Comparison of ENCODE assay signal across 24 mouse cellular contexts in the genomic region with DNA sequence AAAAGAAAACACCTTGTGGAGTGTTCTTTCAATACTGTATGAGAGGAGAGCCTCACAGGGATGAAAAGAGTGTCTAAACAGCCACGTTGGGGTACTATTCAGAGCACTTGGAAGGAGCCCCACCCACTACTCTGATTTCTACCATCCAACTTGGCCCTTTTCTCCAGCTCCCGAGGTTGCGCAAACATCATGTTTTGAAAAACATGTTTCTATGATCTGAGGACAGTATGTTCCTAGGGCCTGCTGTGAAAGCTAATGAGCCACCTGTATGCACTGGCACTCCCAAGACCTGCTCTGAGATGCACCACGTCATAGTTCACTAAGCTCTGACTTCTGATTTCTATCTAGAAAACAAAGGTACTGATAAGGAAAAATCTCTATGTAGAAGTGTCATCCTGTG. TPM values are rescaled to one million over a fixed set of nuclear protein-coding genes. Genes with fewer than 3 reads are reported as not detected.
DNase-seq lines count a peak whose midpoint lies in the region; ATAC-seq lines count a peak whose summit lies in the region.
"Had no signal": no experiment of that assay in that cellular context is flagged by ENCODE, and none has a peak within 500 bp of the region (broad histone marks: within the 10 kb centered on the region; RNA-seq: fewer than 3 reads in every experiment).

No protein-coding gene starts in this region.

- H3K4me3 ChIP-seq in limb, embryonic 11.5 days (ENCODE audit: low read depth, low read length): no peak overlapping the region
- H3K4me3 ChIP-seq in limb, embryonic 10.5 days: no peak overlapping the region
- H3K4me3 ChIP-seq in kidney, embryonic 14.5 days (ENCODE audit: low read length): no peak overlapping the region
- H3K4me3 ChIP-seq: embryonic facial prominence, embryonic 13.5 days; heart, embryonic 13.5 days; hindbrain, embryonic 13.5 days; liver, embryonic 13.5 days; midbrain, embryonic 12.5 days; neural tube, embryonic 13.5 days had no signal

- no peak overlapping the region for H3K4me2 ChIP-seq in limb, embryonic 11.5 days (ENCODE audit: low read depth, severe bottlenecking)
- no peak overlapping the region for H3K4me2 ChIP-seq in kidney, embryonic 14.5 days (replicated peaks; ENCODE audit: low read depth, low read length)
- H3K4me2 ChIP-seq: embryonic facial prominence, embryonic 13.5 days; heart, embryonic 13.5 days; hindbrain, embryonic 13.5 days; liver, embryonic 13.5 days; midbrain, embryonic 12.5 days; neural tube, embryonic 13.5 days had no signal

- H3K36me3 ChIP-seq in limb, embryonic 11.5 days (ENCODE audit: control insufficient read depth, insufficient read depth, low read length): no peaks in the 10 kb centered on the region
- H3K36me3 ChIP-seq in limb, embryonic 10.5 days: no peaks in the 10 kb centered on the region
- H3K36me3 ChIP-seq in kidney, embryonic 14.5 days (ENCODE audit: control insufficient read depth, insufficient read depth, low read length): no peaks in the 10 kb centered on the region
- H3K36me3 ChIP-seq: embryonic facial prominence, embryonic 13.5 days; heart, embryonic 13.5 days; hindbrain, embryonic 13.5 days; liver, embryonic 13.5 days; midbrain, embryonic 12.5 days; neural tube, embryonic 13.5 days had no signal

- no peak overlapping the region for H3K9ac ChIP-seq in limb, embryonic 11.5 days (ENCODE audit: low read length)
- H3K9ac ChIP-seq in kidney, embryonic 14.5 days (ENCODE audit: low read depth, low read length): no peak overlapping the region
- H3K9ac ChIP-seq: embryonic facial prominence, embryonic 13.5 days; heart, embryonic 13.5 days; hindbrain, embryonic 13.5 days; liver, embryonic 13.5 days; midbrain, embryonic 12.5 days; neural tube, embryonic 13.5 days had no signal

- peak; percentile 31 to 32 for DNase-seq in gastrocnemius, adult 8-10 months (ENCODE audit: low spot score in 2 of 2)
- DNase-seq in gastrocnemius, postnatal 10 days: no peak
- peak; percentile 7 for DNase-seq in limb, embryonic 11.5 days (ENCODE audit: low spot score)
- DNase-seq in limb, embryonic 10.5 days (ENCODE audit: low spot score): no peak
- DNase-seq in fat pad, adult 2 months (ENCODE audit: extremely low read depth, low read depth, low spot score): peak; percentile 43
- peak; percentile 78 for DNase-seq in skeletal muscle tissue, adult 2 months (ENCODE audit: low read depth, low spot score)
- DNase-seq: adrenal gland, postnatal 36 days; cerebellum, adult 9-10 months; layer of hippocampus, postnatal 36 days; left cerebral cortex, postnatal 4 days; liver, embryonic 13.5 days; right cerebral cortex, postnatal 25 days; thymus, postnatal 14 days had no signal

- no peak for ATAC-seq in limb, embryonic 11.5 days (ENCODE audit: insufficient number of reproducible peaks, low FRiP score, low TSS enrichment, low read depth)
- ATAC-seq in kidney, embryonic 14.5 days (ENCODE audit: low FRiP score, low TSS enrichment): no peak

- no peaks in the 10 kb centered on the region for H3K27me3 ChIP-seq in limb, embryonic 11.5 days (ENCODE audit: control insufficient read depth, insufficient read depth, low read length)
- no peaks in the 10 kb centered on the region for H3K27me3 ChIP-seq in limb, embryonic 10.5 days (ENCODE audit: low read depth, poor library complexity, severe bottlenecking)
- H3K27me3 ChIP-seq in kidney, embryonic 14.5 days (ENCODE audit: control insufficient read depth, insufficient read depth, low read length): no peaks in the 10 kb centered on the region
- H3K27me3 ChIP-seq: embryonic facial prominence, embryonic 13.5 days; heart, embryonic 13.5 days; hindbrain, embryonic 13.5 days; liver, embryonic 13.5 days; midbrain, embryonic 12.5 days; neural tube, embryonic 13.5 days had no signal

- 89% methylated on average over 4 of the region's 4 CpGs for WGBS in limb, embryonic 11.5 days
- 88% methylated on average over 4 of the region's 4 CpGs for WGBS in limb, embryonic 10.5 days
- 76% methylated on average over 4 of the region's 4 CpGs for WGBS in kidney, embryonic 14.5 days

- H3K27ac ChIP-seq in limb, embryonic 11.5 days (replicated peaks; ENCODE audit: low read depth, low read length): no peak overlapping the region
- no peak overlapping the region for H3K27ac ChIP-seq in limb, embryonic 10.5 days
- H3K27ac ChIP-seq in kidney, embryonic 14.5 days (ENCODE audit: low read depth, low read length): no peak overlapping the region
- H3K27ac ChIP-seq: embryonic facial prominence, embryonic 13.5 days; heart, embryonic 13.5 days; hindbrain, embryonic 13.5 days; liver, embryonic 13.5 days; midbrain, embryonic 12.5 days; neural tube, embryonic 13.5 days had no signal

- H3K9me3 ChIP-seq in limb, embryonic 11.5 days (ENCODE audit: control insufficient read depth, low read length): no peaks in the 10 kb centered on the region
- no peaks in the 10 kb centered on the region for H3K9me3 ChIP-seq in limb, embryonic 10.5 days (replicated peaks)
- no peaks in the 10 kb centered on the region for H3K9me3 ChIP-seq in kidney, embryonic 14.5 days (ENCODE audit: control insufficient read depth, low read length)
- H3K9me3 ChIP-seq: embryonic facial prominence, embryonic 13.5 days; heart, embryonic 13.5 days; hindbrain, embryonic 13.5 days; liver, embryonic 13.5 days; midbrain, embryonic 12.5 days; neural tube, embryonic 13.5 days had no signal

- H3K4me1 ChIP-seq in limb, embryonic 11.5 days (ENCODE audit: control insufficient read depth, insufficient read depth, low read length): no peaks in the 10 kb centered on the region
- H3K4me1 ChIP-seq in limb, embryonic 10.5 days: no peaks in the 10 kb centered on the region
- no peaks in the 10 kb centered on the region for H3K4me1 ChIP-seq in kidney, embryonic 14.5 days (ENCODE audit: control insufficient read depth, insufficient read depth, low read length)
- H3K4me1 ChIP-seq: embryonic facial prominence, embryonic 13.5 days; hindbrain, embryonic 13.5 days; liver, embryonic 13.5 days; midbrain, embryonic 12.5 days; neural tube, embryonic 13.5 days had no signal

RNA-seq across cellular contexts. Expression of a gene that starts 6.0 kb away (rescaled TPM):
- total RNA-seq in gastrocnemius, adult 8-10 months (2022): not detected
- total RNA-seq in gastrocnemius, postnatal 10 days (2021): not detected
- not detected in 2 replicates for polyA plus RNA-seq in limb, embryonic 11.5 days (2014; fragmentation: Nextera tagmentation; extraction: Ambion mirVana)
- not detected in 2 replicates for polyA plus RNA-seq in limb, embryonic 10.5 days (2016; fragmentation: Nextera tagmentation; extraction: Ambion mirVana)
- not detected in 2 replicates for polyA plus RNA-seq in kidney, embryonic 14.5 days (2014; fragmentation: Nextera tagmentation; extraction: Ambion mirVana)
- total RNA-seq: adrenal gland, postnatal 36 days; layer of hippocampus, adult 18-20 months; layer of hippocampus, postnatal 36 days; left cerebral cortex, postnatal 4 days had no signal
- polyA plus RNA-seq: cortical plate, adult 2 months; embryonic facial prominence, embryonic 13.5 days; forebrain, embryonic 11.5 days; heart, embryonic 13.5 days; hindbrain, embryonic 13.5 days; intestine, embryonic 14.5 days; kidney, embryonic 16.5 days; midbrain, embryonic 12.5 days; neural tube, embryonic 13.5 days had no signal

RNA-seq across cellular contexts. Expression of a gene that starts 36.0 kb away (rescaled TPM):
- 10 to 100 TPM; 13.2 to 24.6 (median 20.5) TPM for total RNA-seq in gastrocnemius, adult 8-10 months (2022)
- total RNA-seq in gastrocnemius, postnatal 10 days (2021): 10 to 100 TPM; 31.6 to 34.7 TPM
- 33.0 and 37.6 TPM in 2 replicates for polyA plus RNA-seq in limb, embryonic 11.5 days (2014; fragmentation: Nextera tagmentation; extraction: Ambion mirVana)
- polyA plus RNA-seq in limb, embryonic 10.5 days (2016; fragmentation: Nextera tagmentation; extraction: Ambion mirVana): 28.1 and 34.6 TPM in 2 replicates
- 45.6 and 52.7 TPM in 2 replicates for polyA plus RNA-seq in kidney, embryonic 14.5 days (2014; fragmentation: Nextera tagmentation; extraction: Ambion mirVana)

Comparison
In these comparisons a context has a peak if more than half of its experiments do, and no peak if none do; other contexts are left out.
1. DNase-seq: peak in gastrocnemius, adult 8-10 months (2 of 2), limb, embryonic 11.5 days (single experiment), fat pad, adult 2 months (single experiment) and skeletal muscle tissue, adult 2 months (single experiment); none in gastrocnemius, postnatal 10 days (single experiment) and limb, embryonic 10.5 days (single experiment).